Mouse (Mus musculus) retina, postnatal 1 day (tissue): ENCODE results near the gene Ltc4s.

ENCODE experiments used
- DNase-seq: peaks from one replicate; pipeline ENCODE4 v3.0.0-alpha.2; 2012

Gene Ltc4s

GRCm38 (mm10) chr11:50198219-50198846, 40.1 kb downstream of the Ltc4s start:
- DNase-seq, result no peak

GRCm38 (mm10) chr11:50197500-50197899, 40.9 kb downstream of the Ltc4s start:
- DNase-seq, result no peak

GRCm38 (mm10) chr11:50194793-50195192, 43.6 kb downstream of the Ltc4s start:
- DNase-seq, result no peak

- no peak for DNase-seq
Measured at GRCm38 (mm10) chr11:50194070-50194469, 44.3 kb downstream of the Ltc4s start.

- no peak for DNase-seq
Measured at GRCm38 (mm10) chr11:50192278-50192677, 46.1 kb downstream of the Ltc4s start.

- DNase-seq, result no peak
Measured at GRCm38 (mm10) chr11:50190362-50190761, 48.1 kb downstream of the Ltc4s start.

GRCm38 (mm10) chr11:50188682-50189081, 49.7 kb downstream of the Ltc4s start:
- no peak for DNase-seq
